Mouse (Mus musculus): Measurements from ENCODE around the gene 1700010B08Rik. TPM values are rescaled to one million over a fixed set of nuclear protein-coding genes. Genes with fewer than 3 reads are reported as not detected.

1700010B08Rik gene
- polyA plus RNA-seq, 1 experiment from 2014 or later, result not detected

- Histone ChIP-seq H3K9me3 (ENCODE audit: control insufficient read depth, low read length) (no peaks in the 10 kb centered on the region), H3K27ac (ENCODE audit: low read depth, low read length) (0 out of 2 replicates have a peak overlapping the region, but pooled peaks have one; percentile 4), H3K9ac (ENCODE audit: low read depth, low read length) (no peak overlapping the region), H3K27me3 (ENCODE audit: control insufficient read depth, insufficient read depth, low read length) (no peaks in the 10 kb centered on the region), H3K4me3 (ENCODE audit: low read length) (no peak overlapping the region), H3K4me1 (ENCODE audit: control insufficient read depth, insufficient read depth, low read length) (0 out of 2 replicates have a peak, but pooled peaks cover 5% of the 10 kb centered on the region), H3K36me3 (ENCODE audit: control insufficient read depth, insufficient read depth, low read length) (no peaks in the 10 kb centered on the region), H3K4me2 (replicated peaks; ENCODE audit: low read depth, low read length) (no peak overlapping the region)
- 46% methylated on average over 10 of the region's 10 CpGs for WGBS
- no peak for ATAC-seq (ENCODE audit: low FRiP score, low TSS enrichment)
Observed at GRCm38 (mm10) chr2:173712656-173713055, 6.6 kb upstream of the 1700010B08Rik start.

- 76% methylated on average over 4 of the region's 4 CpGs for WGBS
- Histone ChIP-seq H3K9ac (ENCODE audit: low read depth, low read length) (no peak overlapping the region), H3K27ac (ENCODE audit: low read depth, low read length) (no peak overlapping the region), H3K4me2 (replicated peaks; ENCODE audit: low read depth, low read length) (no peak overlapping the region), H3K36me3 (ENCODE audit: control insufficient read depth, insufficient read depth, low read length) (no peaks in the 10 kb centered on the region), H3K9me3 (ENCODE audit: control insufficient read depth, low read length) (no peaks in the 10 kb centered on the region), H3K4me1 (ENCODE audit: control insufficient read depth, insufficient read depth, low read length) (0 out of 2 replicates have a peak, but pooled peaks cover 5% of the 10 kb centered on the region), H3K4me3 (ENCODE audit: low read length) (no peak overlapping the region), H3K27me3 (ENCODE audit: control insufficient read depth, insufficient read depth, low read length) (no peaks in the 10 kb centered on the region)
- ATAC-seq (ENCODE audit: low FRiP score, low TSS enrichment), result no peak
Observed at GRCm38 (mm10) chr2:173713241-173713640, 6.0 kb upstream of the 1700010B08Rik start.

- no peak overlapping the region for H3K9ac ChIP-seq (ENCODE audit: low read depth, low read length)
- H3K27me3 ChIP-seq (ENCODE audit: control insufficient read depth, insufficient read depth, low read length), result no peaks in the 10 kb centered on the region
- H3K27ac ChIP-seq (ENCODE audit: low read depth, low read length), result no peak overlapping the region
- 74% methylated on average over 8 of the region's 8 CpGs for WGBS
- H3K9me3 ChIP-seq (ENCODE audit: control insufficient read depth, low read length), result no peaks in the 10 kb centered on the region
- H3K4me2 ChIP-seq (replicated peaks; ENCODE audit: low read depth, low read length), result no peak overlapping the region
- no peak overlapping the region for H3K4me3 ChIP-seq (ENCODE audit: low read length)
- ATAC-seq (ENCODE audit: low FRiP score, low TSS enrichment), result no peak
- H3K4me1 ChIP-seq (ENCODE audit: control insufficient read depth, insufficient read depth, low read length), result 0 out of 2 replicates have a peak, but pooled peaks cover 5% of the 10 kb centered on the region
- H3K36me3 ChIP-seq (ENCODE audit: control insufficient read depth, insufficient read depth, low read length), result no peaks in the 10 kb centered on the region
Observed at GRCm38 (mm10) chr2:173714620-173715218, 4.5 kb upstream of the 1700010B08Rik start.

- no peak overlapping the region for H3K4me2 ChIP-seq (replicated peaks; ENCODE audit: low read depth, low read length)
- no peaks in the 10 kb centered on the region for H3K36me3 ChIP-seq (ENCODE audit: control insufficient read depth, insufficient read depth, low read length)
- no peak overlapping the region for H3K27ac ChIP-seq (ENCODE audit: low read depth, low read length)
- no peak for ATAC-seq (ENCODE audit: low FRiP score, low TSS enrichment)
- 0 out of 2 replicates have a peak, but pooled peaks cover 5% of the 10 kb centered on the region for H3K4me1 ChIP-seq (ENCODE audit: control insufficient read depth, insufficient read depth, low read length)
- H3K9me3 ChIP-seq (ENCODE audit: control insufficient read depth, low read length), result no peaks in the 10 kb centered on the region
- H3K9ac ChIP-seq (ENCODE audit: low read depth, low read length), result no peak overlapping the region
- no peak overlapping the region for H3K4me3 ChIP-seq (ENCODE audit: low read length)
- H3K27me3 ChIP-seq (ENCODE audit: control insufficient read depth, insufficient read depth, low read length), result no peaks in the 10 kb centered on the region
- WGBS, result 93% methylated on average over 5 of the region's 5 CpGs
Observed at GRCm38 (mm10) chr2:173716966-173717365, 2.2 kb upstream of the 1700010B08Rik start.

GRCm38 (mm10) chr2:173722251-173722857 lies 3.1 kb downstream of the 1700010B08Rik start:
- Histone ChIP-seq H3K27me3 (ENCODE audit: control insufficient read depth, insufficient read depth, low read length) (no peaks in the 10 kb centered on the region), H3K9me3 (ENCODE audit: control insufficient read depth, low read length) (no peaks in the 10 kb centered on the region), H3K9ac (ENCODE audit: low read depth, low read length) (no peak overlapping the region), H3K36me3 (ENCODE audit: control insufficient read depth, insufficient read depth, low read length) (no peaks in the 10 kb centered on the region), H3K27ac (ENCODE audit: low read depth, low read length) (no peak overlapping the region), H3K4me1 (ENCODE audit: control insufficient read depth, insufficient read depth, low read length) (peaks cover 13% of the 10 kb centered on the region; the same call in 1 of the 2 replicates), H3K4me2 (replicated peaks; ENCODE audit: low read depth, low read length) (no peak overlapping the region), H3K4me3 (ENCODE audit: low read length) (no peak overlapping the region)
- no peak for ATAC-seq (ENCODE audit: low FRiP score, low TSS enrichment)
- 72% methylated on average over 11 of the region's 11 CpGs for WGBS

- Histone ChIP-seq H3K27me3 (ENCODE audit: control insufficient read depth, insufficient read depth, low read length) (no peaks in the 10 kb centered on the region), H3K36me3 (ENCODE audit: control insufficient read depth, insufficient read depth, low read length) (no peaks in the 10 kb centered on the region), H3K4me3 (ENCODE audit: low read length) (no peak overlapping the region), H3K9ac (ENCODE audit: low read depth, low read length) (no peak overlapping the region), H3K4me1 (ENCODE audit: control insufficient read depth, insufficient read depth, low read length) (peaks cover 13% of the 10 kb centered on the region; the same call in 1 of the 2 replicates), H3K27ac (ENCODE audit: low read depth, low read length) (no peak overlapping the region), H3K9me3 (ENCODE audit: control insufficient read depth, low read length) (no peaks in the 10 kb centered on the region), H3K4me2 (replicated peaks; ENCODE audit: low read depth, low read length) (no peak overlapping the region)
- 28% methylated on average over 14 of the region's 14 CpGs for WGBS
- ATAC-seq (ENCODE audit: low FRiP score, low TSS enrichment), result peak; percentile 47
Observed at GRCm38 (mm10) chr2:173724382-173724781, 5.2 kb downstream of the 1700010B08Rik start.

GRCm38 (mm10) chr2:173724940-173725807 lies 6.0 kb downstream of the 1700010B08Rik start:
- peak; percentile 47 for ATAC-seq (ENCODE audit: low FRiP score, low TSS enrichment)
- no peaks in the 10 kb centered on the region for H3K9me3 ChIP-seq (ENCODE audit: control insufficient read depth, low read length)
- peaks cover 13% of the 10 kb centered on the region; the same call in 1 of the 2 replicates for H3K4me1 ChIP-seq (ENCODE audit: control insufficient read depth, insufficient read depth, low read length)
- 30% methylated on average over 15 of the region's 15 CpGs for WGBS
- no peak overlapping the region for H3K9ac ChIP-seq (ENCODE audit: low read depth, low read length)
- no peaks in the 10 kb centered on the region for H3K36me3 ChIP-seq (ENCODE audit: control insufficient read depth, insufficient read depth, low read length)
- H3K27ac ChIP-seq (ENCODE audit: low read depth, low read length), result no peak overlapping the region
- no peak overlapping the region for H3K4me2 ChIP-seq (replicated peaks; ENCODE audit: low read depth, low read length)
- H3K27me3 ChIP-seq (ENCODE audit: control insufficient read depth, insufficient read depth, low read length), result no peaks in the 10 kb centered on the region
- H3K4me3 ChIP-seq (ENCODE audit: low read length), result no peak overlapping the region

- Histone ChIP-seq H3K4me2 (replicated peaks; ENCODE audit: low read depth, low read length) (no peak overlapping the region), H3K36me3 (ENCODE audit: control insufficient read depth, insufficient read depth, low read length) (no peaks in the 10 kb centered on the region)
Observed at GRCm38 (mm10) chr2:173725819-173726218, 6.6 kb downstream of the 1700010B08Rik start.

More at GRCm38 (mm10) chr2:173725819-173726218, 6.6 kb downstream of the 1700010B08Rik start:
- no peak for ATAC-seq (ENCODE audit: low FRiP score, low TSS enrichment)
- Histone ChIP-seq H3K9ac (ENCODE audit: low read depth, low read length) (no peak overlapping the region), H3K4me1 (ENCODE audit: control insufficient read depth, insufficient read depth, low read length) (peaks cover 13% of the 10 kb centered on the region; the same call in 1 of the 2 replicates), H3K27me3 (ENCODE audit: control insufficient read depth, insufficient read depth, low read length) (no peaks in the 10 kb centered on the region), H3K9me3 (ENCODE audit: control insufficient read depth, low read length) (no peaks in the 10 kb centered on the region), H3K4me3 (ENCODE audit: low read length) (no peak overlapping the region), H3K27ac (ENCODE audit: low read depth, low read length) (no peak overlapping the region)
- WGBS, result 86% methylated on average over 4 of the region's 4 CpGs
